Mouse (Mus musculus): ENCODE measurements at regions not wholly inside any gene's neighbourhood (a gene's known extent, or its start where the extent isn't known, plus 50 kb on each side); places are given as distances from the start of the nearest gene placed in this dataset.
A peak's percentile ranks its signal among the peaks of the same experiment; 100 is the strongest.

- DNase-seq: no peak
Observed at GRCm38 (mm10) chr10:110534387-110534786, 78.4 kb upstream of the Nav3 start.

- DNase-seq: no peak
Observed at GRCm38 (mm10) chr10:110542712-110543111, 86.7 kb upstream of the Nav3 start.

- no peak for DNase-seq
Observed at GRCm38 (mm10) chr10:110548391-110548790, 92.4 kb upstream of the Nav3 start.

- DNase-seq: no peak
Observed at GRCm38 (mm10) chr10:110553954-110554353, 98.0 kb upstream of the Nav3 start.

GRCm38 (mm10) chr10:110556326-110556883 lies 100.4 kb upstream of the Nav3 start:
- DNase-seq: no peak

GRCm38 (mm10) chr10:110563057-110563456 lies 107.1 kb upstream of the Nav3 start:
- DNase-seq: no peak

GRCm38 (mm10) chr10:110563571-110563970 lies 107.6 kb upstream of the Nav3 start:
- no peak for DNase-seq

GRCm38 (mm10) chr10:110566260-110567050 lies 110.5 kb upstream of the Nav3 start:
- DNase-seq: no peak

GRCm38 (mm10) chr10:110570465-110570864 lies 114.5 kb upstream of the Nav3 start:
- no peak for DNase-seq

GRCm38 (mm10) chr10:110571179-110571578 lies 115.2 kb upstream of the Nav3 start:
- DNase-seq: no peak

GRCm38 (mm10) chr10:110573530-110573929 lies 117.5 kb upstream of the Nav3 start:
- no peak for DNase-seq

- no peak for DNase-seq
Observed at GRCm38 (mm10) chr10:110586029-110586428, 130.0 kb upstream of the Nav3 start.

GRCm38 (mm10) chr10:110586507-110586906 lies 130.5 kb upstream of the Nav3 start:
- DNase-seq: no peak

GRCm38 (mm10) chr10:110587529-110587928 lies 131.5 kb upstream of the Nav3 start:
- no peak for DNase-seq

GRCm38 (mm10) chr10:110600352-110600853 lies 144.4 kb upstream of the Nav3 start:
- DNase-seq: peak; percentile 6

- DNase-seq: no peak
Observed at GRCm38 (mm10) chr10:110610336-110610735, 134.9 kb upstream of the E2f7 start.

- no peak for DNase-seq
Observed at GRCm38 (mm10) chr10:110617004-110617403, 128.2 kb upstream of the E2f7 start.

- DNase-seq: no peak
Observed at GRCm38 (mm10) chr10:110619193-110619592, 126.0 kb upstream of the E2f7 start.

- DNase-seq: no peak
Observed at GRCm38 (mm10) chr10:110625644-110626043, 119.6 kb upstream of the E2f7 start.

GRCm38 (mm10) chr10:110640406-110640805 lies 104.8 kb upstream of the E2f7 start:
- DNase-seq: no peak

GRCm38 (mm10) chr10:110642065-110642690 lies 103.1 kb upstream of the E2f7 start:
- no peak for DNase-seq

GRCm38 (mm10) chr10:110647603-110648002 lies 97.6 kb upstream of the E2f7 start:
- no peak for DNase-seq

GRCm38 (mm10) chr10:110650107-110650506 lies 95.1 kb upstream of the E2f7 start:
- no peak for DNase-seq

- DNase-seq: no peak
Observed at GRCm38 (mm10) chr10:110650851-110651250, 94.4 kb upstream of the E2f7 start.
